Mouse (Mus musculus) T-helper 2 cell (primary cell): ENCODE results near the gene Zfp691.

ENCODE experiments used
- in situ Hi-C: fragments of 300-600 bp; cut with MboI, MseI; formaldehyde crosslinking; loops from one replicate; pipeline ENCODE4 v1.15.1; 2025; ENCODE audit warnings: high pct_unique_total_duplicates

Zfp691 gene

DNA sequence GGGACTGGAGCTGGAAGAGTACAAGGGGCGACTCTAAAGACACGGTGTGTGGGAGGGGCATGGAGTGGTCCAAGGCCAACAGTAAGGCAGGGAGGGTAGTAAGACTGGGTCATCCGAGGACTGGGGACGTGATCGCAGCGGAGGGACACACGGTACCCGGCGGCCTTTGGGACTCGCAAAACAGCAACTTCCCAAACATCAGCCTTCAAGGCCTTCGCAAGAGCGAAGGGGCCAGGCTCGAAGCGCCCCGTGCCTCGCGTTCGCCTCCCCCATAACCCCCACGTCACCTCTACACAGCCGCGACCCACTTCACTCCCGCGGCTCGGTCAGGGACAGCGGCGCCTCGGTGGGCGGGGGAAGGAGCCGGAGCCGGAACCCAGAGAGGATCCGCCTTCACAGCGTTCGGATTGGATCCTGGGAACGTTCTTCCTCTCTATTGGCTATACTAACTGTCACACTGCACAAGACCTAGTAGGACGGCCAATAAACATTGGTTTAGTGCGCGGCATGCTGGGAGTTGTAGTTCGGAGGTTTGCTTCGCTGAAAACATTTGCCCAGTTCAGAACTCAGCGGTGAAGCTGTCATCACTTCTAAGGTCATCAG lies at the start of gene Zfp691:
TSS of gene Zfp691 (minus strand) at position 345 of the 603 bp plus-strand sequence.
- in situ Hi-C loops, result loop anchor here (5.0 kb wide), 1 partner anchor 167 kb away; no protein-coding TSS in a partner anchor

DNA sequence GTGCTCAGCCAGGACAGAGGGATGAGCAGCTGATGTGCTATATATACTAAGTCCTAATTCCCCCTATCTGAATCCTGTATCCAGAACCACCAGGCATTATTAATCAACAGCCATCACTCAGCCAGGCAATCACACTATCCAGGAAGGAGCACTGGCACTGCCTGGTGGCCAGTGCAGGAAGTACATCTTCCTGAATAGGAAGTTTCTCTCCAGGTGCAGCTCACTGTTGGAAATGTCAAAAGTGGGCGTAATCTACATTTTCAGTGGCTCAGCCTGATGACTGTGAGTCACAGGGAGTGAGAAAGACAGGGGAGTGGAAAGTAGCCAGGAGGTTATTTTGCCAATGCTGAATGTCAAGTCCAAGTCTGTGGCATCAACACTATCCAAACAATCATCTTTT lies 49.7 kb upstream of the Zfp691 start:
- in situ Hi-C loops, result loop anchor here (5.0 kb wide), 1 partner anchor 46 kb away; no protein-coding TSS in a partner anchor

DNA sequence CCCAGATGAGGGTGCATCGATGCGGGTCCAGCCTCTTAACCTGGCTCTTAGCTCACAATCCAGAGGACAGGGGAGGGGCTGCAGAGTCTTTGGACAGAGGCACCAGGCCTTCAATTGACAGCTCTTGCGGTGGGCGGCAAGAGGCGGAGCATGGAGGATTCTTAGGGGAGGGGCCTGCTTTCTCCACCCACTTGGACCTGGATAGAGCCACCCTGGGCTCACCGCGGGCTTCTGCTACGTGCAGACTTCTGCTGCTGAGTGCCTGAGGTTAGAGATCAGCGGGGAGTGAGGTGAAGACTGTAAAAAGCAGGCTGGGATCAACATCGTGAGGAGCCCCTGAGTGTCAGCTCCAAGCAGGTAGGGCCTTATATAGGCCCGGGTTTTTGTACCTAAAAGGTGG lies 44.2 kb upstream of the Zfp691 start, which contains the start of gene Tmem269:
TSS of gene Tmem269 (minus strand) at position 49 of the 400 bp plus-strand sequence.
- in situ Hi-C loops, result loop anchor here (10.0 kb wide), 1 partner anchor 1427 kb away; no protein-coding TSS in a partner anchor

DNA sequence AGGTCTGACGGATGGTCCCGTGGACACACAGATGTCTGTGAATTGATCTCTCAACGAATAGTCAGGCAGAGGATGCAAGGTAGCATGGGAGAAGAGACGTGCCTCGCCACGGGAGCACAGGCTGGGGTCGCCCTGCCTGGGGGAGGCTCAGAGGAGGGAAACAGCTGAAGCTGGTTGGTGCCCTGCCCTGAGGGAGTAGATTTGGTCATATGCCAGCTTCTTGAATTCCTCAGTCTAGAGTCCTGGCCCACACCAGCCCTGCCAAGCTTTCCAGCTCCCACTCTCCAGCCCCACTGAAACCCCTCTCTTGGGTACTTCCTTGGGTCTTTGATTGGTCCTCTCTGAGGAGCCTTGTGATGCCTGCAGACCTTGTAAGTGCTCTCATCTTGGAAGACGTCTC lies 42.7 kb upstream of the Zfp691 start:
- in situ Hi-C loops, result loop anchor here (10.0 kb wide), 1 partner anchor 1428 kb away; no protein-coding TSS in a partner anchor

DNA sequence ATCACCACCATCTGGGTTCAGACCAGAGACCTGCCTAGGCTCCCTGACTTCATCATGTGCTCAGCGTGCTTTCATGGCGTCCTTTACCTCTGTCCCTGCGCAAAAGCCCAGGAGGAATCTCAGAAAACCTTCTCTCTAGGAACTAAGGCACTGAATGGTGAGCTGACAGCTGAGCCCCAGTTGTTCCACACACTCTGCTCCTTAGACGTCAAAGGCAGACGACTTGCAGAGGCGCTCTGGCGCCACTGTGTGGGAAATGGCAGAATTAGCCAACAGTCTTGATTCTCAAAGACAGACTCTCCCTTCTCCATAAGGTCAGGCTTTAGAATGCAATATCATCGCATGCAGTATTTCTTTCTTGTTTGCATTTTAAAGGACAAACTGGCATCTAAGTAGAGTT lies 30.7 kb upstream of the Zfp691 start:
- in situ Hi-C loops, result no loop called here

DNA sequence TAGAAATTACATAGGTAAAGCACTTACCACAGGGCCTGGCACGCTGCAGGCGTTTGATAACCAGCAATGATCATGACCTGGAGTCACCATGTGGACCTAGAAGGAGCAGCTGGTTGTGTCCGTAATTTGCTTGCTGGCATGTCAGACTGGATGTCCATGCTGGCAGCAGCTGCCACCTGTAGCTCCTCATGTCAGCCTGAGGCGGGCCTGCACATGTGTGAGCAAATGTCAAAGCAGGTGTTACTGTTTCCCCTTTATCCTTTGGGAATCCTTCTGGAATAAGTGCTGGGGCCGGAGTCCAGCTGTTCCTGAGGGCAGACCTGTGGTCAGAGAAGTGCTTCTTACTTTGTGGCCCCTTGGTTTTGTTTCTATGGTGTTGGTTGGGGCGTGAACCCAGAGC lies 24.1 kb upstream of the Zfp691 start:
- in situ Hi-C loops, result no loop called here

DNA sequence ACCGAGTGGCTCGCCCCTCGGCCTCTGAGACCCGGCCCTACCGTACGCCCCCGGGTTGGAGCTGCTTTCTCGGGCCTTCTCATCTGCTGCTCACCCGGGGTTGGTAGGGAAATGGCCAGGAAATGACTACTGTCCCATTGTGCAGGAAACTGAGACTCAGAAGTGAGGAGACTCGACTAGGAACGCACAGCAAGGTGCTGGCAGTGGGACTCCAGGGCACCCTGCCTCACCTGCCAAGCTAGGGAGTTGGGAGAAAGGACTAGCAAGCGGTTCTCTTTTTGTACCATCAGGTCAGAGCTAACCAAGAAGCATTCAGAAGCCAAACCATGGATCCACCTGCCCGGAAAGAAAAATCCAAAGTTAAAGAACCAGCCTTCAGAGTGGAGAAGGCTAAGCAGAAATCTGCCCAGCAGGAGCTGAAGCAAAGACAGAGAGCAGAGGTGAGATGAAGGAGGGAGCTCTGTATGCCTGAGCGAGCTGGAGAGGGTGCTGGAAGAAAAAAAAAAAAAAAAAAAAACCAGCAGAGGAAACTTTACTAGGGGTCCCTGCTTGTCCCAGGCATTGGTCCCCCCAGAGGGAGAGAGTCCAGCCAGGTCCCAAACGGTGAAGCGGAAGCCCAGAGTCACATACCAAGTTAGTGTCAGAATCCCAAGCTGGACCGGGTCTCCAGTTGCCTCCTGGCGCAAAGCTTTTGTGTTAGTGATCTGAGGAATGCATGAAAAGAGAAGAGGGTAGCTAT lies 21.8 kb upstream of the Zfp691 start:
- in situ Hi-C loops, result no loop called here

DNA sequence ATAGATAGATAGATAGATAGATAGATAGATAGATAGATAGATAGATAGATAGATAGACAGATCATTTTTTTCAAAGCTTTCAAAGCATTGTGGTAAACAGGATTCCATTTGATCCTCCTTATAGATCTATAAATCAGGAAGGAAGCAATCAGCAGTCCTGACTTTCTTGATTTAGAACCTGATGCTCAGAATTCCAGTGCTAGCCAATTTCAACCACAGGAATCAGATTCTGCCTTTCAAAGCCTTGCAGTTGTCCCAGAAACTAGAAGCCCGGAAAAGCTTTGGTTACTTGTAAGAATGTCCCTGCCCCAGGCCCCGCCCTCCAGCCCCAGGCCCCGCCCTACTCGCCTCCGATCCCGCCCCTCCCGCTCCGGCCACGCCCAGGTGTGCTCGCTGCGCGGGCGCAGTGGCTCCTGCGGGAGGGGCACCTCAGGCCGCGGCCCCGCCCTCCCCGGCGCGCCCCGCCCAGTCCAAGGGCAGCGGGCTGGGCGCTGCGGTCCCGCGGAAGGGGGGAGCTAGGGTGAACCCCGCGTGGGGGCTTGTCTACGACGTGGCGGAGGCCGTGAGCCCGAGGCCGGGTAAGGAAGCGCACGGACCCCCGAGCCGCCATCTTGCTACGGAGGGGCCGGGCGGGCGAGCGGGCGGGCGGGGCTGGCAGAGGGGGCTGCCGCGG lies 21.1 kb upstream of the Zfp691 start, which contains the start of gene Svbp:
TSS of gene Svbp (plus strand) at position 398 of the 673 bp plus-strand sequence.
- in situ Hi-C loops, result no loop called here

DNA sequence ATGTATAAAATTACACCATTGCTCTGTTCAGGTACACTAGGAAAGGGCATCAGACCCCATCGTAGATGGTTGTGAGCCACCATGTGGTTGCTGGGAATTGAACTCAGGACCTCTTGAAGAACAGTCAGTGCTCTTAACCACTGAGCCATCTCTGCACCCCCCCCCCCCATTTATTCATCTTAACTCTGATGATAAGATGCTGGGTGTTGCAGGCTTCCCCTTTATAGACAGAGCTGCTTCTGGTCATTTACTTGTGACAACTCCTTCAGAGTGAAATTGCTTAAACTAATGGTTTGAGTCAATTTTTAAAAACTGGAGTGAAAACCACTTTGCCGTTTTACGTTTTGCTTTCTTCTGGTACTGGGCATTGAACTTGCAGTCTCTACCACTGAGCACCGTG lies 18.8 kb upstream of the Zfp691 start:
- in situ Hi-C loops, result no loop called here

DNA sequence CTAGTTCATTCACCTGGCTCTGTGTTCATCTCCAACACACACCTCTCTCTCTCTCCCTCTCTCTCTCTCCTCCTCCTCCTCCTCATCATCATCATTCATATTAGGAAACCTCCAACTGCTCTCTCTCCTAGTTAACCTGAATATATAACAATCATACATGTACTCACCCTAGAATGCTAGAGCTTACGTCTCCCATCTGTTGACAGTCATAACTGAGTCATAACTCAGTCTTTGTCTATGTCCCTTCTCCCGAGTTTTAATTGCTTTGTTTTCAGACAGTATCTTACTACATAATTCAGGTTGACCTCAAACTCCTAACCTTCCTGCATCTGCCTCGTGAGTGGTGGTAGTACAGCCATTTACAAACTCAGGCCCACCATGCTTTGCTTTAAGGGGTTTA lies 17.3 kb upstream of the Zfp691 start:
- in situ Hi-C loops, result no loop called here

DNA sequence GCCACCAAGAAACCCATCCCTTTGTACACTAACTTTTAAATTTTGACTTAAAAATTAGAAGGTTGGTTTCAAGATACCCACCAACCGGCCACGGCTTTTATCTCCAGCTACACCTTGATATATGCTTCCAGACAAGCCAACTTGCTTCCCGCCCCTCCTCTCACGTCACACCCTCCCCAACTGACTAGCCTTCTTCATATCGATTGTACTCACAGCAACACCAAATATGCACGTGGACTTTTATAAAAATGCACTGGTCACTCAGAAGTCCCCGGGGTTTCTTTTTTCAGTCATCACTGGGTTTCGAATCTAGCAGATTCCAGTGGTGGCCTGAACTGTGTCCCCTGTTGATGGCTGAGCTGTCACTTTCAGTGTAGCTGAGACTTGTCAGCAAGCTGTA lies 16.6 kb upstream of the Zfp691 start:
- in situ Hi-C loops, result no loop called here

DNA sequence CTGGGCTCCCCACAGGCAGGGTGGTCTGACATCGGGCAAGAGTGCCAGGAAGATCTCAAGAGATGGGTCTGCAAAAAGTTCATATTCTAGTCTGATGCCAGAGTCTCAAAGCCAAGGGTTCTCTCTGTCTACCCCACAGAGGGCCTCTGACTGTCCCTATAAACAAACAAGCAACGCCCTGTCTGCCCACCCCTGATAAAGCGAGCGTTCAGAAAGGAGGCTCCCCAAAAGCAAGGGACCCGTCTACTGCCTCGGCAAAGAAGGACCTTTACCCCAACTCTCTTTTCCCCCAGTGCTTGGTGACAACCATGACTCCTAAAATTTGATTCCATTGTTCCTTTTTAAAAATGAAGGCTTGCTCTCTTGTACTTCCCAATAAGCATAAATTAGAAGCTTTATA lies 15.9 kb upstream of the Zfp691 start, which contains the start of gene Ermap:
TSS of gene Ermap (minus strand) at position 148 of the 400 bp plus-strand sequence.
- in situ Hi-C loops, result no loop called here

DNA sequence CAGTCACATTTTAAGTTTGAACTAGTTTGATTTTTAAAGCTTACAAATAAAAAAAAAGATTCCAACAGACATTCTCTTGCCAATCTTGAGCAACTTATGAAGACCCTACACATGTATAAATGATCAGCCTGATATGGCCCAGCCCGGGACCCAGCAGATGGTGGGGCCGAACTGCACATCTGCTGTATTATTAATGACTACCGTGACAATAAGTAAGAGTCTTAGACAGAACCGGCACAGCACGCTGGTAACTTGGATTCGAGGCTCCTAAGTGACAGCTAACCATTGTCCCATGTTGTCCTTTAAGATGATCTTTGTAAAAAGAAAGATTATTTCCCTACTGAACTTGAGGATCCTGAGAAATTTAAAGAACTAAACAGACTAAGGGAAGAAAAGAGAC lies 15.4 kb upstream of the Zfp691 start:
- in situ Hi-C loops, result no loop called here

DNA sequence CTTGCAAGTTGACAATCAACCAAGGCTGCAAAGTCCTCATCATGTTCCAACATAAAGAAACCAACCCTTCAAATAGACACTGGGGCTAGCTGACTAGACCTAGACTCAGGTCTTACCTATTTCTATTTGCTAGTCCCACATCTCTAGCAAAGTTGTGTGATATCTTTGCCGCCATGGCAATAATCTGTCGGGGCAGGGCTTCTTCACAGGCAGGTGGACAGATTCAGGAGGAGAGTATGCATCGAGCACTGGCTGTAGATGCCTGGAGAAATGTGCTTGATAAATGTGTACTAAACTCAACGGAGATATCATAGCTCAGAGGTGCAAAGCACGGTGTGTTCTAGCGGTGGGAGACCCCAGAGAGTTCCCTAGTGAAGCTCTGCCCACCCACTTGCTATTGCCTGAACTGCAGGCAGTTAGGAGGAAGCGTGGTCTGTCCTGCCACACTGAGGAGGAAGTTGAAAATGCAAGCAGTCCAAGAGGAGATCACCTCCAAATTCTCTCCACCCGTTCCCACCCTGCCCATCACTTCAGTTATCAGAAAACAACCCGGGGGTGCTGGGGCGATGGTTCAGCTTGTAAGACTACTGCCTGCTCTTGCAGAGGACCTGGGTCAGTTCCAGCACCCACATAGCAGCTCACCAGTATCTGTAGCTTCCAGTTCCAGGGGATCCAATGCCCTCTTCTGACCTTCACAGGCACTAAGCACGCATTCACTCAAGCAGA lies 14.2 kb upstream of the Zfp691 start:
- in situ Hi-C loops, result no loop called here

DNA sequence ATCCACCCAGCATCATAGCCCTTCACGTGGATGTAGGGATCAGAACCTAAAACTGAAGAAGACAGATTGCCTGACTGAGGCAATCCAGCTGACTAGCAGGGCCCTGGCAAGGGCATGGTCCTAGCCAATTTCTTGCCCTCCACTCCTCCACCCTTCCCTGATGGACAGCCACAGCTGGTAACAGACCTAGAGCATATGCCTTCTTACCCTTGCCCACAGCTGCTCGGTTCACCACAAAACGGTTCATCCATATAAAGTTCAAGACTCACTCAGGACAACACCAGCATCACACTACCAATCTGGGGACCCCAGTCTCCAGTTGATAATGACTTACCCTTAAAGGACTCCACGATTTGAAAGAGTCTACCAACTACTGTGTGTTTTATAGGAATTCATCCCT lies 11.8 kb upstream of the Zfp691 start:
- in situ Hi-C loops, result no loop called here

DNA sequence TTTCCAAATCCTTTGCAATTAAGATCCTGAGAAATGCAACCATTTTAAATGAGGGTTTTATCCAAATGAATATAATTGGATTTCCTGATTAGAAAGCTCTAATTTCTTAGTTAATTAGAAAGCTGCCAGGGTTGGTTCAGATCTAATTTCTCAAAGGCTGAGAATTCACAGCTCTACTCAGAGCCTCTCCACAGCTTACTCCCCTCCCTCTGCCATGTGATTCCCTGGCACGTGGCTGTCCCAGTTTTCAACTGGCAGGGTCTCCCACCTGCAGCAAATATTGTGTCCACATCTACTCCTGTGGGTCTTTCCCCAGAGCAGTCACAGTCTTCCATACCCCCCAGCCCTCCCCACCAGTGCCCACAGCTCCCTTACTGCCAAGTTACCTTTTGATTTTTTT lies 9.5 kb upstream of the Zfp691 start:
- in situ Hi-C loops, result no loop called here

DNA sequence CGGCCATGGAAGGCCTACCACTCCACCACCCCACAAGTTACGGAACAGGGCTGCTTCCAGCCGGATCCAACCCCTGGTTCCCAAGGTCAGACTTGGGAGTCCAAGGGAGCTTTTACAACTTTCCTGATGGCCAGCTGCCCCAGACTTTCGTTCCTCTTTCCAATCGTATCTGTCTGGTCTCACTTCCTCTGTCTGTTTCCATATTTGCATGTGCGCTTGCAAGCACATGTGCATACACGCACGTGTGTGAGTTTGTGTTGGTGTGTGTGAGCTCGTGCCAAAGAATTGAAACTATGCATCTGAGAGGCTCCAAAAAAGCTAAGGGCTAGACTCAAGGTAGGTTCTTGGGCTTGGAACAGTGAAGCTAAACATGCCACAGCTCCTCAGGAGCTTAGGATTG lies 7.5 kb upstream of the Zfp691 start:
- in situ Hi-C loops, result no loop called here

DNA sequence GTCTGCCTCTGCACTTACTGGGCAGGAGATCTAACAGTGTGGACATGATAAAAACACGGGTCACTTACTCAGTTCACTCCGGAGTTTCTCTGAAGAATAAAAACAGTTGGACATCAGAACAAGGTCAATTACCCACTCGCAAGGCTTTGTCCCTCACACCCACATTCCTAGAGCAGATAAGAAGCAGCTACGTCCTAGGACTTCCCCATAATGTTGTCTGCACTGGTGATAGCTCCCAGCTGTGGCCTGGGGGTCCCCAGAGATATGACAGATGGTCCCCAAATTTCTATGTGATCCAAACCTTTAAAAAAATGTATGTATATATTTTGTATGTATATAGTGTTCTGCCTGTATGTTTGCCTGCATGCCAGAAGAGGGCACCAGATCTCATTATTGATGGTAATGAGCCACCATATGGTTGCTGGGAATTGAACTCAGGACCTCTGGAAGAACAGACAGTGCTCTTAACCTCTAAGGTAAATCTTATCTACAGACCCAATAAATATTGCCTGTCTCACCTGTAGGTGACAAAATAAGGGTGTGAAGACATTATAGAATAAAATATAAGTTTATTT lies 6.2 kb upstream of the Zfp691 start:
- in situ Hi-C loops, result no loop called here

DNA sequence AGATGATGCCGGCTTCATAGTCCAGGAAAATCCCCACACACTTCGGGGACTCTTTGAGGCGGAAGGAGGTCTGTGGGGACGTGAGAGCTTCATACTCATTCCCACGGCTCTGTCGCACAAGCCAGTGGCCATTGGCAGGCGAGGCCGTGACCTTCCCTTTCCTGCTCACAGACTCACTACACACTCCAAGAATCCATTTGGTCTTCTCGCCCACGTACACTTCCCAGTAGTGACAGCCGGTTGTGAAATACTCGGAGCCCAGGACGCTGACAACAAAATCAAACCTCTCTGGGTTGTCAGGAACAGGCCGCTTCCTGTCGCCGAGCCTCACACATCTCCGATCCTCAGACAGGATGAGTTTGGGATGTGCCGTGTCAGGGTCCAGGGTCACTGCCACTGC lies 4.3 kb upstream of the Zfp691 start:
- in situ Hi-C loops, result loop anchor here (5.0 kb wide), 1 partner anchor 44 kb away; no protein-coding TSS in a partner anchor

DNA sequence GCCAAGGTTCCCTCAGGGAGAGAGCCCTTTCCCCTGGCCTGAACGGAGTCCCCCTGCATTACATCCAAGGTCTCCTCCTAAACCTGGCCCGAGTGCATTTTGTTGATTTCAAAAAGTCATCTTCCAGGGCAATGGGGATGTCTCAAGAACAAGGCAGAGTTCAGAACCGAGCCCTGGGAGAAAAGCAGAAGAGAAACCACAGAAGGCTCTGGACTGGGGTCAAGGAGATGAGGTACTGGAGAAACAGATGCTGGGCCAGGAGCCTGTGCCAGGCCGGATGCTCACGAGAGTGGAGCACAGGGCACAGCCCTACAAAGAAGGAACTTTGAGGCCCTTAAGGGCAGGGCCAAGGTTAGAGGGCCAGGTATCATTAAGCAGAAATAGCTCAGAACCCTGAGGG lies 3.7 kb upstream of the Zfp691 start:
- in situ Hi-C loops, result loop anchor here (5.0 kb wide), 1 partner anchor 45 kb away; no protein-coding TSS in a partner anchor
